ENCODE assay signal across 8 mouse cellular contexts in the genomic region with DNA sequence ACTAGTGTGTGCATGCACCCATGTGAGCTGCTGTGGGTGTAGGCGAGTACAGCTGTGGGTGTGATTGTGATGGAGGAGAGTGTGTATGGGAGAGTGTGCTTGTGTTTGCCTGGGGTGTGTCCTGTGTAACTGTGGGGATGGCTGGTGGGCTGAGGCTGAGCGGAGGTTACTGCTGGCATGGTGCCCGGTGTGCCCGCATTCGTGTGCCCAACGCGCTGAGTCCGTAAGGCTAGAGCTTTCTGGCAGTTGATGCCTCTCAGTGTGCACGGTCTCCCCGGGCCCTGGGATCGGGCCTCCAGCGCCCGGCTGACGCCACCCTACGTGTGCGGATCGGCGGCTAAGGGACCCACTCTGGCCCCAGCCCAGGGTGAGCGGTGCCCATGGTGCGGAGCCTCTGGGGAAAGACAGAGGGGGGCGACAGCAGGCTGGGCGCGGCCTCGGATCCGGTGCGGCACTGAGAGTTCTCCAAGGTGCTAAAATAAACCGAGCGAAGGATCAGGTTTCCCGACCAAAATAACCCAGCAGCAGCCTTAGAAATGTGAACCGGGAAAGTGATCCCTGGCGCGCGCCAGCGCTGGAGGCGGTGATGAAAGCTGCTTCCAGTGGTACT. TPM values are rescaled to one million over a fixed set of nuclear protein-coding genes. Genes with fewer than 3 reads are reported as not detected.
A peak's percentile ranks its signal among the peaks of the same experiment; 100 is the strongest.
DNase-seq lines count a peak whose midpoint lies in the region; ATAC-seq lines count a peak whose summit lies in the region.

No protein-coding gene starts in this region.

- peak; percentile 56; the same call in 1 of the 2 replicates for ATAC-seq in kidney, embryonic 15.5 days (replicated peaks; ENCODE audit: low FRiP score)
- ATAC-seq in forebrain, embryonic 15.5 days (replicated peaks): 0 out of 2 replicates have a peak, but pooled peaks have one; percentile 20
- no peak for ATAC-seq in hindbrain, embryonic 13.5 days (ENCODE audit: low FRiP score)
- ATAC-seq in liver, embryonic 16.5 days (ENCODE audit: low read depth): no peak
- ATAC-seq in stomach, embryonic 14.5 days (ENCODE audit: insufficient number of reproducible peaks, insufficient read depth, low FRiP score, low read depth): no peak

- peaks cover 24% of the 10 kb centered on the region for H3K4me1 ChIP-seq in kidney, embryonic 15.5 days
- peaks cover 22% of the 10 kb centered on the region for H3K4me1 ChIP-seq in forebrain, embryonic 15.5 days
- peaks cover 25% of the 10 kb centered on the region for H3K4me1 ChIP-seq in hindbrain, embryonic 13.5 days (replicated peaks)
- H3K4me1 ChIP-seq in liver, embryonic 16.5 days (ENCODE audit: control insufficient read depth, low read depth, low read length): peaks cover 33% of the 10 kb centered on the region
- peaks cover 12% of the 10 kb centered on the region for H3K4me1 ChIP-seq in stomach, embryonic 14.5 days (ENCODE audit: control insufficient read depth, insufficient read depth, low read length)

- no peak for DNase-seq in kidney, adult 18-20 months
- peak; percentile 36 for DNase-seq in Muller cell, postnatal 12 days (ENCODE audit: inconsistent ontology term)
- no peak for DNase-seq in ovary, adult 18-20 months (ENCODE audit: low spot score)

- WGBS in kidney, embryonic 15.5 days: 4% methylated on average over 35 of the region's 35 CpGs
- WGBS in forebrain, embryonic 15.5 days: 4% methylated on average over 35 of the region's 35 CpGs
- 10% methylated on average over 35 of the region's 35 CpGs for WGBS in hindbrain, embryonic 13.5 days
- 10% methylated on average over 35 of the region's 35 CpGs for WGBS in liver, embryonic 16.5 days (ENCODE audit: insufficient replicate concordance)
- 6% methylated on average over 35 of the region's 35 CpGs for WGBS in stomach, embryonic 14.5 days

- H3K9ac ChIP-seq in kidney, embryonic 15.5 days: no peak overlapping the region
- H3K9ac ChIP-seq in forebrain, embryonic 15.5 days (replicated peaks): 0 out of 2 replicates have a peak overlapping the region, but pooled peaks have one; percentile 25
- H3K9ac ChIP-seq in hindbrain, embryonic 13.5 days: peak overlapping the region; percentile 67
- H3K9ac ChIP-seq in liver, embryonic 16.5 days (ENCODE audit: low read depth, low read length): no peak overlapping the region
- H3K9ac ChIP-seq in stomach, embryonic 14.5 days (replicated peaks; ENCODE audit: low read depth, low read length): no peak overlapping the region

- no peaks in the 10 kb centered on the region for H3K9me3 ChIP-seq in kidney, embryonic 15.5 days (replicated peaks)
- no peaks in the 10 kb centered on the region for H3K9me3 ChIP-seq in forebrain, embryonic 15.5 days
- no peaks in the 10 kb centered on the region for H3K9me3 ChIP-seq in hindbrain, embryonic 13.5 days
- no peaks in the 10 kb centered on the region for H3K9me3 ChIP-seq in liver, embryonic 16.5 days (replicated peaks; ENCODE audit: control insufficient read depth, low read length)
- H3K9me3 ChIP-seq in stomach, embryonic 14.5 days (ENCODE audit: control insufficient read depth, low read depth, low read length): no peaks in the 10 kb centered on the region

- H3K27me3 ChIP-seq in kidney, embryonic 15.5 days: peaks cover 86% of the 10 kb centered on the region
- H3K27me3 ChIP-seq in forebrain, embryonic 15.5 days: peaks cover 45% of the 10 kb centered on the region
- H3K27me3 ChIP-seq in hindbrain, embryonic 13.5 days: peaks cover 79% of the 10 kb centered on the region
- peaks cover 26% of the 10 kb centered on the region for H3K27me3 ChIP-seq in liver, embryonic 16.5 days (ENCODE audit: control insufficient read depth, insufficient read depth, low read depth, low read length)
- H3K27me3 ChIP-seq in stomach, embryonic 14.5 days (ENCODE audit: control insufficient read depth, insufficient read depth, low read length): peaks cover 10% of the 10 kb centered on the region

- H3K4me2 ChIP-seq in kidney, embryonic 15.5 days: peak overlapping the region; percentile 58
- peak overlapping the region; percentile 57 for H3K4me2 ChIP-seq in forebrain, embryonic 15.5 days (replicated peaks)
- H3K4me2 ChIP-seq in hindbrain, embryonic 13.5 days: peak overlapping the region; percentile 54
- H3K4me2 ChIP-seq in liver, embryonic 16.5 days (ENCODE audit: low read depth, low read length): peak overlapping the region; percentile 35
- H3K4me2 ChIP-seq in stomach, embryonic 14.5 days (replicated peaks; ENCODE audit: low read depth, low read length): peak overlapping the region; percentile 38

- peak overlapping the region; percentile 29 for H3K4me3 ChIP-seq in kidney, embryonic 15.5 days (replicated peaks)
- peak overlapping the region; percentile 33 for H3K4me3 ChIP-seq in forebrain, embryonic 15.5 days
- H3K4me3 ChIP-seq in hindbrain, embryonic 13.5 days: peak overlapping the region; percentile 27
- H3K4me3 ChIP-seq in liver, embryonic 16.5 days (ENCODE audit: low read depth, low read length): no peak overlapping the region
- H3K4me3 ChIP-seq in stomach, embryonic 14.5 days (ENCODE audit: low read depth, low read length): no peak overlapping the region

- H3K36me3 ChIP-seq in kidney, embryonic 15.5 days: no peaks in the 10 kb centered on the region
- H3K36me3 ChIP-seq in forebrain, embryonic 15.5 days: no peaks in the 10 kb centered on the region
- no peaks in the 10 kb centered on the region for H3K36me3 ChIP-seq in hindbrain, embryonic 13.5 days
- no peaks in the 10 kb centered on the region for H3K36me3 ChIP-seq in liver, embryonic 16.5 days (ENCODE audit: control insufficient read depth, insufficient read depth)
- H3K36me3 ChIP-seq in stomach, embryonic 14.5 days (ENCODE audit: control insufficient read depth, insufficient read depth, low read length): no peaks in the 10 kb centered on the region

- no peak overlapping the region for H3K27ac ChIP-seq in kidney, embryonic 15.5 days
- no peak overlapping the region for H3K27ac ChIP-seq in forebrain, embryonic 15.5 days (replicated peaks)
- H3K27ac ChIP-seq in hindbrain, embryonic 13.5 days: no peak overlapping the region; the same call in 1 of the 2 replicates
- H3K27ac ChIP-seq in liver, embryonic 16.5 days (ENCODE audit: low read length): no peak overlapping the region
- no peak overlapping the region for H3K27ac ChIP-seq in stomach, embryonic 14.5 days (ENCODE audit: low read length)

RNA-seq across cellular contexts. Expression of a gene that starts 3.8 kb away (rescaled TPM):
- 1.6 and 2.3 TPM in 2 replicates for polyA plus RNA-seq in kidney, embryonic 15.5 days (2015; fragmentation: Nextera tagmentation; extraction: Ambion mirVana)
- polyA plus RNA-seq in forebrain, embryonic 15.5 days (2015; fragmentation: Nextera tagmentation; extraction: Ambion mirVana): 0.46 and 0.54 TPM in 2 replicates
- polyA plus RNA-seq in hindbrain, embryonic 13.5 days (2015; fragmentation: Nextera tagmentation; extraction: Ambion mirVana): 0.63 and 0.74 TPM in 2 replicates
- 6.5 and 7.0 TPM in 2 replicates for polyA plus RNA-seq in liver, embryonic 16.5 days (2015; fragmentation: Nextera tagmentation; extraction: Ambion mirVana)
- polyA plus RNA-seq in stomach, embryonic 14.5 days (2014; fragmentation: Nextera tagmentation; extraction: Ambion mirVana): 1.2 and 1.5 TPM in 2 replicates

RNA-seq across cellular contexts. Expression of a gene that starts 6.9 kb away (rescaled TPM):
- polyA plus RNA-seq in kidney, embryonic 15.5 days (2015; fragmentation: Nextera tagmentation; extraction: Ambion mirVana): 4.4 and 7.1 TPM in 2 replicates
- polyA plus RNA-seq in forebrain, embryonic 15.5 days (2015; fragmentation: Nextera tagmentation; extraction: Ambion mirVana): 16.4 and 17.0 TPM in 2 replicates
- 21.6 and 21.7 TPM in 2 replicates for polyA plus RNA-seq in hindbrain, embryonic 13.5 days (2015; fragmentation: Nextera tagmentation; extraction: Ambion mirVana)
- polyA plus RNA-seq in liver, embryonic 16.5 days (2015; fragmentation: Nextera tagmentation; extraction: Ambion mirVana): 1.4 and 2.1 TPM in 2 replicates
- polyA plus RNA-seq in stomach, embryonic 14.5 days (2014; fragmentation: Nextera tagmentation; extraction: Ambion mirVana): 3.3 and 4.5 TPM in 2 replicates

Comparison
In these comparisons a context has a peak if more than half of its experiments do, and no peak if none do; other contexts are left out.
1. ATAC-seq: peak in kidney, embryonic 15.5 days (single experiment) and forebrain, embryonic 15.5 days (single experiment); none in hindbrain, embryonic 13.5 days (single experiment), liver, embryonic 16.5 days (single experiment) and stomach, embryonic 14.5 days (single experiment).
2. H3K4me3 ChIP-seq: peak in kidney, embryonic 15.5 days (single experiment), forebrain, embryonic 15.5 days (single experiment) and hindbrain, embryonic 13.5 days (single experiment); none in liver, embryonic 16.5 days (single experiment) and stomach, embryonic 14.5 days (single experiment).
3. H3K9ac ChIP-seq: peak in forebrain, embryonic 15.5 days (single experiment) and hindbrain, embryonic 13.5 days (single experiment); none in kidney, embryonic 15.5 days (single experiment), liver, embryonic 16.5 days (single experiment) and stomach, embryonic 14.5 days (single experiment).
4. Peak in every context shown above with its lines, with median percentiles within 50 percentile points of each other: H3K4me2 ChIP-seq.